Mouse (Mus musculus) kidney, postnatal 0 days (tissue): ENCODE measurements at regions not wholly inside any gene's neighbourhood (a gene's known extent, or its start where the extent isn't known, plus 50 kb on each side); places are given as distances from the start of the nearest gene placed in this dataset.

Experiments used
- ATAC-seq: fragments of 200-750 bp; cut with Nextera tagmentation; replicated peaks from 2 replicates; pipeline ENCODE4 v1.8.0; 2017; ENCODE audit warnings: low read depth, moderate number of reproducible peaks, moderate TSS enrichment, moderate library complexity; ENCODE audit not compliant: low FRiP score
- DNase-seq: peaks from one replicate; pipeline ENCODE4 v3.0.0-alpha.2; 2016; ENCODE audit warnings: low spot score
- H3K27ac ChIP-seq: fragments of 300-500 bp; sonication (generic); 2 replicates; pipeline ENCODE4 v1.5.1; 2014; ENCODE audit warnings: mild to moderate bottlenecking
- H3K27me3 ChIP-seq: fragments of 300-500 bp; sonication (generic); 2 replicates; pipeline ENCODE4 v1.6.1; 2014; ENCODE audit warnings: low read length, mixed read lengths; ENCODE audit not compliant: insufficient read depth
- H3K36me3 ChIP-seq: fragments of 300-500 bp; sonication (generic); 2 replicates; pipeline ENCODE4 v1.6.1; 2014; ENCODE audit warnings: low read length, mixed read lengths; ENCODE audit not compliant: insufficient read depth
- H3K4me1 ChIP-seq: fragments of 300-500 bp; sonication (generic); replicated peaks from 2 replicates; pipeline ENCODE4 v1.6.1; 2014; ENCODE audit warnings: antibody characterized with exemption, low read length, mixed read lengths; ENCODE audit not compliant: insufficient read depth
- H3K4me2 ChIP-seq: fragments of 300-500 bp; sonication (generic); 2 replicates; pipeline ENCODE4 v1.6.1; 2014; ENCODE audit warnings: mild to moderate bottlenecking, low read length, moderate library complexity, mixed read lengths
- H3K4me3 ChIP-seq: fragments of 300-500 bp; sonication (generic); replicated peaks from 2 replicates; pipeline ENCODE4 v1.5.1; 2014; ENCODE audit warnings: low read depth, low read length
- H3K9ac ChIP-seq: fragments of 300-500 bp; sonication (generic); 2 replicates; pipeline ENCODE4 v1.6.1; 2014; ENCODE audit warnings: low read depth, low read length
- H3K9me3 ChIP-seq: fragments of 300-500 bp; sonication (generic); replicated peaks from 2 replicates; pipeline ENCODE4 v1.6.1; 2016; ENCODE audit warnings: low read length, inconsistent platforms, mixed read lengths
- CTCF ChIP-seq: IDR thresholded peaks from 2 replicates; pipeline ENCODE4 v1.5.1; 2016; ENCODE audit warnings: antibody characterized with exemption, low read depth, mild to moderate bottlenecking, moderate library complexity
- WGBS: fragments of 180-500 bp; shearing (Covaris S2); extraction: QIAGEN DNeasy Blood & Tissue Kit; methylation state at CpG from one replicate; pipeline ENCODE4 v1.1.7; 2014; 5-methylcytosine and 5-hydroxymethylcytosine counted together

- DNase-seq = no peak
- no peak overlapping the region for H3K27ac ChIP-seq
Observed at GRCm38 (mm10) chr14:99480325-99481077, 182.0 kb downstream of the Klf5 start.

GRCm38 (mm10) chr14:99487981-99488380, 189.5 kb downstream of the Klf5 start:
- DNase-seq (no peak), ATAC-seq (no peak)
- no peak for TF ChIP-seq CTCF
- Histone ChIP-seq H3K27ac (no peak overlapping the region), H3K9me3 (no peaks in the 10 kb centered on the region), H3K9ac (no peak overlapping the region), H3K4me1 (no peaks in the 10 kb centered on the region), H3K4me2 (no peak overlapping the region), H3K36me3 (no peaks in the 10 kb centered on the region), H3K27me3 (no peaks in the 10 kb centered on the region), H3K4me3 (no peak overlapping the region)
- WGBS = 30% methylated on average over 6 of the region's 6 CpGs

More at GRCm38 (mm10) chr14:99480325-99481077, 182.0 kb downstream of the Klf5 start:
- no peaks in the 10 kb centered on the region for H3K9me3 ChIP-seq
- H3K36me3 ChIP-seq = no peaks in the 10 kb centered on the region
- no peak overlapping the region for H3K4me3 ChIP-seq
- H3K4me1 ChIP-seq = no peaks in the 10 kb centered on the region
- no peak for TF ChIP-seq CTCF
- no peak for ATAC-seq
- H3K9ac ChIP-seq = no peak overlapping the region
- no peak overlapping the region for H3K4me2 ChIP-seq
- WGBS = 50% methylated on average over 10 of the region's 10 CpGs
- H3K27me3 ChIP-seq = no peaks in the 10 kb centered on the region

- H3K4me1 ChIP-seq = no peaks in the 10 kb centered on the region
- H3K9ac ChIP-seq = no peak overlapping the region
- no peaks in the 10 kb centered on the region for H3K27me3 ChIP-seq
- no peak overlapping the region for H3K4me3 ChIP-seq
- 75% methylated on average over 4 of the region's 4 CpGs for WGBS
- no peak overlapping the region for H3K4me2 ChIP-seq
- no peaks in the 10 kb centered on the region for H3K9me3 ChIP-seq
- TF ChIP-seq CTCF = no peak
- ATAC-seq (no peak), DNase-seq (no peak)
- no peak overlapping the region for H3K27ac ChIP-seq
- H3K36me3 ChIP-seq = no peaks in the 10 kb centered on the region
Observed at GRCm38 (mm10) chr14:99493197-99493596, 194.7 kb downstream of the Klf5 start.

- TF ChIP-seq CTCF = no peak
- 89% methylated on average over 6 of the region's 6 CpGs for WGBS
- ATAC-seq = no peak
Observed at GRCm38 (mm10) chr14:99493659-99494058, 195.2 kb downstream of the Klf5 start.

GRCm38 (mm10) chr14:99499502-99500266, 201.2 kb downstream of the Klf5 start:
- Histone ChIP-seq H3K36me3 (no peaks in the 10 kb centered on the region), H3K4me3 (no peak overlapping the region), H3K9me3 (no peaks in the 10 kb centered on the region), H3K4me2 (no peak overlapping the region), H3K4me1 (no peaks in the 10 kb centered on the region), H3K27me3 (no peaks in the 10 kb centered on the region), H3K9ac (no peak overlapping the region), H3K27ac (no peak overlapping the region)
- ATAC-seq = no peak
- WGBS = 53% methylated on average over 7 of the region's 7 CpGs
- DNase-seq = peak; percentile 34
- no peak for TF ChIP-seq CTCF

More at GRCm38 (mm10) chr14:99493659-99494058, 195.2 kb downstream of the Klf5 start:
- no peak overlapping the region for H3K27ac ChIP-seq
- H3K4me2 ChIP-seq = no peak overlapping the region
- H3K27me3 ChIP-seq = no peaks in the 10 kb centered on the region
- H3K4me3 ChIP-seq = no peak overlapping the region
- H3K36me3 ChIP-seq = no peaks in the 10 kb centered on the region
- no peak for DNase-seq
- no peaks in the 10 kb centered on the region for H3K9me3 ChIP-seq
- no peaks in the 10 kb centered on the region for H3K4me1 ChIP-seq
- H3K9ac ChIP-seq = no peak overlapping the region

GRCm38 (mm10) chr14:99504909-99505308, 206.4 kb downstream of the Klf5 start:
- no peak overlapping the region for H3K9ac ChIP-seq
- no peaks in the 10 kb centered on the region for H3K9me3 ChIP-seq
- DNase-seq (no peak), ATAC-seq (no peak)
- H3K27ac ChIP-seq = no peak overlapping the region
- no peaks in the 10 kb centered on the region for H3K4me1 ChIP-seq
- TF ChIP-seq CTCF = no peak
- no peak overlapping the region for H3K4me3 ChIP-seq
- WGBS = 77% methylated on average over 4 of the region's 4 CpGs
- no peaks in the 10 kb centered on the region for H3K27me3 ChIP-seq
- no peak overlapping the region for H3K4me2 ChIP-seq
- H3K36me3 ChIP-seq = no peaks in the 10 kb centered on the region
